Mouse (Mus musculus): ENCODE results near the gene 2510039O18Rik. TPM values are rescaled to one million over a fixed set of nuclear protein-coding genes. Genes with fewer than 3 reads are reported as not detected.

Gene 2510039O18Rik
- polyA plus RNA-seq, 1 experiment from 2014 or later = 10.0 TPM

GRCm38 (mm10) chr4:147934134-147934533 is 6.6 kb upstream of the 2510039O18Rik start:
- Histone ChIP-seq H3K9ac (replicated peaks; ENCODE audit: low read depth, low read length) (no peak overlapping the region), H3K4me1 (replicated peaks; ENCODE audit: control insufficient read depth, insufficient read depth, low read length) (peaks cover 6% of the 10 kb centered on the region), H3K36me3 (ENCODE audit: control insufficient read depth, insufficient read depth) (no peaks in the 10 kb centered on the region), H3K9me3 (ENCODE audit: control insufficient read depth, low read length) (no peaks in the 10 kb centered on the region), H3K27me3 (replicated peaks; ENCODE audit: control insufficient read depth, insufficient read depth, low read length) (no peaks in the 10 kb centered on the region), H3K27ac (ENCODE audit: low read length) (no peak overlapping the region), H3K4me3 (replicated peaks; ENCODE audit: low read length) (no peak overlapping the region), H3K4me2 (ENCODE audit: low read length) (no peak overlapping the region)
- ATAC-seq = no peak
- WGBS = 53% methylated on average over 3 of the region's 3 CpGs

- H3K27ac ChIP-seq (ENCODE audit: low read length) = no peak overlapping the region
- ATAC-seq = no peak
- H3K9me3 ChIP-seq (ENCODE audit: control insufficient read depth, low read length) = no peaks in the 10 kb centered on the region
- 86% methylated on average over 4 of the region's 4 CpGs for WGBS
- peaks cover 8% of the 10 kb centered on the region for H3K4me1 ChIP-seq (replicated peaks; ENCODE audit: control insufficient read depth, insufficient read depth, low read length)
- no peaks in the 10 kb centered on the region for H3K27me3 ChIP-seq (replicated peaks; ENCODE audit: control insufficient read depth, insufficient read depth, low read length)
- no peak overlapping the region for H3K9ac ChIP-seq (replicated peaks; ENCODE audit: low read depth, low read length)
- H3K36me3 ChIP-seq (ENCODE audit: control insufficient read depth, insufficient read depth) = no peaks in the 10 kb centered on the region
- no peak overlapping the region for H3K4me3 ChIP-seq (replicated peaks; ENCODE audit: low read length)
- no peak overlapping the region for H3K4me2 ChIP-seq (ENCODE audit: low read length)
Observed at GRCm38 (mm10) chr4:147934611-147935010, 6.1 kb upstream of the 2510039O18Rik start.

GRCm38 (mm10) chr4:147935904-147936303 is 4.8 kb upstream of the 2510039O18Rik start:
- H3K4me3 ChIP-seq (replicated peaks; ENCODE audit: low read length) = peak overlapping the region; percentile 51
- no peaks in the 10 kb centered on the region for H3K27me3 ChIP-seq (replicated peaks; ENCODE audit: control insufficient read depth, insufficient read depth, low read length)
- peak overlapping the region; percentile 97 for H3K4me2 ChIP-seq (ENCODE audit: low read length)
- ATAC-seq = no peak
- 24% methylated on average over 9 of the region's 9 CpGs for WGBS
- no peak overlapping the region for H3K27ac ChIP-seq (ENCODE audit: low read length)
- no peaks in the 10 kb centered on the region for H3K36me3 ChIP-seq (ENCODE audit: control insufficient read depth, insufficient read depth)
- peaks cover 16% of the 10 kb centered on the region for H3K4me1 ChIP-seq (replicated peaks; ENCODE audit: control insufficient read depth, insufficient read depth, low read length)
- no peaks in the 10 kb centered on the region for H3K9me3 ChIP-seq (ENCODE audit: control insufficient read depth, low read length)
- peak overlapping the region; percentile 58 for H3K9ac ChIP-seq (replicated peaks; ENCODE audit: low read depth, low read length)

- no peaks in the 10 kb centered on the region for H3K36me3 ChIP-seq (ENCODE audit: control insufficient read depth, insufficient read depth)
- H3K4me1 ChIP-seq (replicated peaks; ENCODE audit: control insufficient read depth, insufficient read depth, low read length) = peaks cover 18% of the 10 kb centered on the region
- no peaks in the 10 kb centered on the region for H3K27me3 ChIP-seq (replicated peaks; ENCODE audit: control insufficient read depth, insufficient read depth, low read length)
- H3K4me2 ChIP-seq (ENCODE audit: low read length) = peak within 1 kb of the TSS; percentile 97
- peak; percentile 69 for ATAC-seq
- H3K9ac ChIP-seq (replicated peaks; ENCODE audit: low read depth, low read length) = peak within 1 kb of the TSS; percentile 58
- H3K4me3 ChIP-seq (replicated peaks; ENCODE audit: low read length) = peak within 1 kb of the TSS; percentile 51
- WGBS = 0% methylated on average over 51 of the region's 51 CpGs
- H3K27ac ChIP-seq (ENCODE audit: low read length) = no peak within 1 kb of the TSS
- H3K9me3 ChIP-seq (ENCODE audit: control insufficient read depth, low read length) = no peaks in the 10 kb centered on the region
Observed at GRCm38 (mm10) chr4:147936331-147936954, 4.3 kb upstream of the 2510039O18Rik start, which contains the start of gene Plod1. Gene Plod1, minus strand, starts transcription at chr4:147936767.

GRCm38 (mm10) chr4:147937021-147937420 is 3.7 kb upstream of the 2510039O18Rik start:
- no peak overlapping the region for H3K27ac ChIP-seq (ENCODE audit: low read length)
- WGBS = 34% methylated on average over 3 of the region's 3 CpGs
- H3K4me3 ChIP-seq (replicated peaks; ENCODE audit: low read length) = peak overlapping the region; percentile 51
- no peaks in the 10 kb centered on the region for H3K36me3 ChIP-seq (ENCODE audit: control insufficient read depth, insufficient read depth)
- no peaks in the 10 kb centered on the region for H3K27me3 ChIP-seq (replicated peaks; ENCODE audit: control insufficient read depth, insufficient read depth, low read length)
- H3K9me3 ChIP-seq (ENCODE audit: control insufficient read depth, low read length) = no peaks in the 10 kb centered on the region
- peak overlapping the region; percentile 97 for H3K4me2 ChIP-seq (ENCODE audit: low read length)
- no peak for ATAC-seq
- H3K4me1 ChIP-seq (replicated peaks; ENCODE audit: control insufficient read depth, insufficient read depth, low read length) = peaks cover 23% of the 10 kb centered on the region
- peak overlapping the region; percentile 58; the same call in 1 of the 2 replicates for H3K9ac ChIP-seq (replicated peaks; ENCODE audit: low read depth, low read length)

GRCm38 (mm10) chr4:147937486-147937885 is 3.2 kb upstream of the 2510039O18Rik start:
- no peak for ATAC-seq
- H3K9ac ChIP-seq (replicated peaks; ENCODE audit: low read depth, low read length) = no peak overlapping the region
- peaks cover 28% of the 10 kb centered on the region for H3K4me1 ChIP-seq (replicated peaks; ENCODE audit: control insufficient read depth, insufficient read depth, low read length)
- WGBS = 56% methylated on average over 5 of the region's 5 CpGs
- H3K27ac ChIP-seq (ENCODE audit: low read length) = no peak overlapping the region
- H3K4me2 ChIP-seq (ENCODE audit: low read length) = no peak overlapping the region
- no peak overlapping the region for H3K4me3 ChIP-seq (replicated peaks; ENCODE audit: low read length)
- H3K36me3 ChIP-seq (ENCODE audit: control insufficient read depth, insufficient read depth) = no peaks in the 10 kb centered on the region
- no peaks in the 10 kb centered on the region for H3K27me3 ChIP-seq (replicated peaks; ENCODE audit: control insufficient read depth, insufficient read depth, low read length)
- H3K9me3 ChIP-seq (ENCODE audit: control insufficient read depth, low read length) = no peaks in the 10 kb centered on the region

GRCm38 (mm10) chr4:147938148-147939096 is 2.3 kb upstream of the 2510039O18Rik start:
- WGBS = 70% methylated on average over 14 of the region's 14 CpGs

GRCm38 (mm10) chr4:147940111-147940510 is 584 bp upstream of the 2510039O18Rik start:
- Histone ChIP-seq H3K27me3 (replicated peaks; ENCODE audit: control insufficient read depth, insufficient read depth, low read length) (no peaks in the 10 kb centered on the region), H3K4me2 (ENCODE audit: low read length) (peak overlapping the region; percentile 40), H3K4me1 (replicated peaks; ENCODE audit: control insufficient read depth, insufficient read depth, low read length) (peaks cover 39% of the 10 kb centered on the region), H3K27ac (ENCODE audit: low read length) (peak overlapping the region; percentile 75), H3K9ac (replicated peaks; ENCODE audit: low read depth, low read length) (no peak overlapping the region), H3K36me3 (ENCODE audit: control insufficient read depth, insufficient read depth) (peaks cover 11% of the 10 kb centered on the region), H3K4me3 (replicated peaks; ENCODE audit: low read length) (peak overlapping the region; percentile 78), H3K9me3 (ENCODE audit: control insufficient read depth, low read length) (no peaks in the 10 kb centered on the region)
- ATAC-seq = peak; percentile 5
- 25% methylated on average over 9 of the region's 9 CpGs for WGBS

More at GRCm38 (mm10) chr4:147938148-147939096, 2.3 kb upstream of the 2510039O18Rik start:
- Histone ChIP-seq H3K27ac (ENCODE audit: low read length) (no peak overlapping the region), H3K27me3 (replicated peaks; ENCODE audit: control insufficient read depth, insufficient read depth, low read length) (no peaks in the 10 kb centered on the region), H3K9me3 (ENCODE audit: control insufficient read depth, low read length) (no peaks in the 10 kb centered on the region), H3K9ac (replicated peaks; ENCODE audit: low read depth, low read length) (no peak overlapping the region), H3K4me2 (ENCODE audit: low read length) (no peak overlapping the region), H3K4me1 (replicated peaks; ENCODE audit: control insufficient read depth, insufficient read depth, low read length) (peaks cover 37% of the 10 kb centered on the region), H3K4me3 (replicated peaks; ENCODE audit: low read length) (no peak overlapping the region), H3K36me3 (ENCODE audit: control insufficient read depth, insufficient read depth) (no peaks in the 10 kb centered on the region)
- ATAC-seq = no peak
